8 mouse cellular contexts compared by ENCODE assay signal in genomic region chr5:100518049-100519026, GRCm38 (mm10). TPM values are rescaled to one million over a fixed set of nuclear protein-coding genes. Genes with fewer than 3 reads are reported as not detected.
DNase-seq lines count a peak whose midpoint lies in the region; ATAC-seq lines count a peak whose summit lies in the region.

Gene Cops4, plus strand, starts transcription at chr5:100518309.

- peak within 1 kb of the TSS; percentile 69 for H3K4me3 ChIP-seq in forebrain, embryonic 14.5 days (ENCODE audit: low read depth, low read length)
- peak within 1 kb of the TSS; percentile 83 for H3K4me3 ChIP-seq in neural tube, embryonic 15.5 days (replicated peaks)

- H3K36me3 ChIP-seq in forebrain, embryonic 14.5 days (ENCODE audit: control insufficient read depth, insufficient read depth, low read length), result peaks cover 5% of the 10 kb centered on the region; the same call in 1 of the 2 replicates
- no peaks in the 10 kb centered on the region for H3K36me3 ChIP-seq in neural tube, embryonic 15.5 days

- DNase-seq in ES-CJ7 (ENCODE audit: low read depth, low spot score), result peak; percentile 100
- DNase-seq in cerebellum, adult 11 months, result peak; percentile 96
- peak; percentile 100 for DNase-seq in forebrain, embryonic 14.5 days (ENCODE audit: low spot score)
- peak; percentile 96 to 97 for DNase-seq in heart, postnatal 14 days
- peak; percentile 97 for DNase-seq in layer of hippocampus, adult 11-12 months (ENCODE audit: low spot score)
- DNase-seq in lung, adult 18-20 months, result peak; percentile 99
- peak; percentile 99 for DNase-seq in testis, postnatal 14 days (ENCODE audit: low spot score)

- peak; percentile 100 for ATAC-seq in forebrain, embryonic 14.5 days
- ATAC-seq in neural tube, embryonic 15.5 days (ENCODE audit: low FRiP score), result peak; percentile 100

- H3K27ac ChIP-seq in forebrain, embryonic 14.5 days (ENCODE audit: low read depth, low read length), result peak within 1 kb of the TSS; percentile 63
- peak within 1 kb of the TSS; percentile 91 for H3K27ac ChIP-seq in neural tube, embryonic 15.5 days (replicated peaks)

- peak within 1 kb of the TSS; percentile 82 for H3K9ac ChIP-seq in forebrain, embryonic 14.5 days (ENCODE audit: low read length)
- H3K9ac ChIP-seq in neural tube, embryonic 15.5 days (replicated peaks), result peak within 1 kb of the TSS; percentile 77

- H3K27me3 ChIP-seq in forebrain, embryonic 14.5 days (replicated peaks; ENCODE audit: control insufficient read depth, insufficient read depth, low read length), result no peaks in the 10 kb centered on the region
- peaks cover 8% of the 10 kb centered on the region; the same call in 1 of the 2 replicates for H3K27me3 ChIP-seq in neural tube, embryonic 15.5 days (replicated peaks)

- H3K4me2 ChIP-seq in forebrain, embryonic 14.5 days (ENCODE audit: low read length), result peak within 1 kb of the TSS; percentile 65
- peak within 1 kb of the TSS; percentile 82 for H3K4me2 ChIP-seq in neural tube, embryonic 15.5 days

- intact Hi-C loops in heart, postnatal 14 days (cut with DNase I), result loop anchor here (5.0 kb wide), 1 partner anchor 91 kb away; no protein-coding TSS in a partner anchor

- H3K9me3 ChIP-seq in forebrain, embryonic 14.5 days (replicated peaks; ENCODE audit: control insufficient read depth, low read length), result no peaks in the 10 kb centered on the region
- H3K9me3 ChIP-seq in neural tube, embryonic 15.5 days (replicated peaks), result no peaks in the 10 kb centered on the region

- WGBS in forebrain, embryonic 14.5 days, result under 1% methylated on average over 64 of the region's 64 CpGs
- WGBS in neural tube, embryonic 15.5 days, result under 1% methylated on average over 64 of the region's 64 CpGs

- H3K4me1 ChIP-seq in forebrain, embryonic 14.5 days (ENCODE audit: control insufficient read depth, insufficient read depth, low read length), result peaks cover 10% of the 10 kb centered on the region
- H3K4me1 ChIP-seq in neural tube, embryonic 15.5 days, result peaks cover 24% of the 10 kb centered on the region

RNA-seq across cellular contexts. Expression of gene Cops4, which starts in this region (rescaled TPM):
- polyA plus RNA-seq in forebrain, embryonic 14.5 days (2014; fragmentation: Nextera tagmentation; extraction: Ambion mirVana), result 203 and 211 TPM in 2 replicates
- total RNA-seq in heart, postnatal 14 days (2021), result 10 to 100 TPM; 73.4 to 77.0 TPM
- polyA plus RNA-seq in neural tube, embryonic 15.5 days (2015; fragmentation: Nextera tagmentation; extraction: Ambion mirVana), result 177 and 183 TPM in 2 replicates

Comparison
In these comparisons a context has a peak if more than half of its experiments do, and no peak if none do; other contexts are left out.
1. Peak in every context shown above with its lines: DNase-seq, ATAC-seq, H3K4me3 ChIP-seq and H3K27ac ChIP-seq.